Mouse (Mus musculus): ENCODE measurements around the gene Kdm5d.
A peak's percentile ranks its signal among the peaks of the same experiment; 100 is the strongest.

Kdm5d gene

GRCm38 (mm10) chrY:897393-898227, at the start of gene Kdm5d:
Kdm5d (plus strand) TSS chrY:897788.
- peak in 1 of 2 experiments; percentile 17 for DNase-seq (ENCODE audit: low spot score in 2 of 2)

GRCm38 (mm10) chrY:872404-872803, 25.2 kb upstream of the Kdm5d start:
- no peak for DNase-seq (ENCODE audit: low spot score in 2 of 2)

GRCm38 (mm10) chrY:872855-873549, 24.6 kb upstream of the Kdm5d start:
- DNase-seq (ENCODE audit: low spot score in 2 of 2): no peak

Measured in heart, adult 9 months (tissue).